8 mouse cellular contexts compared by ENCODE assay signal in the genomic region with DNA sequence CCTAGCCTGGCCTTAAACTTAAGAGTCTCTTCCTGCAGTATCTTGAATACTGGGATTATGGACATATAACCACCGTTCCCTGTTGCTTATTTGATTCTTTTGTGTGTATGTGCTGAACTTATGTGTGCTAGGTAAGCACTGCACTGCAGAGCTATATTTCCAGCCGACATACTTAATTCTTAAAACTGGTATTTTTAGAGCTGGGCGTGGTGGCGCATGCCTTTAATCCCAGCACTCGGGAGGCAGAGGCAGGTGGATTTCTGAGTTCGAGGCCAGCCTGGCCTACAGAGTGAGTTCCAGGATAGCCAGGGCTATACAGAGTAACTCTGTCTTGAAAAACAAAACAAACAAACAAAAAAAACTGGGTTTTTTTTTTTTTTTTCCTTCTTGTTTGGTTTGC. TPM values are rescaled to one million over a fixed set of nuclear protein-coding genes. Genes with fewer than 3 reads are reported as not detected.
DNase-seq lines count a peak whose midpoint lies in the region; ATAC-seq and TF ChIP-seq lines count a peak whose summit lies in the region.
"Not testable (repeated sequence)": the region's sequence is repeated elsewhere in the genome, so short reads cannot be mapped to it uniquely, and the experiment has no call there.

No protein-coding gene starts in this region.

- in situ Hi-C loops in CH12.LX (cut with MboI; ENCODE audit: low pct_ligation_motif_present, low pct_unique_long_range_greater_than_20kb, low sequenced_read_pairs) = not testable (repeated sequence)

- intact Hi-C loops in gastrocnemius, adult 2 months (cut with DNase I) = not testable (repeated sequence)

- H3K27ac ChIP-seq in CH12.LX (ENCODE audit: insufficient read depth, low read depth); embryonic fibroblast, embryonic 13.5 days (ENCODE audit: insufficient read depth, low read length); gastrocnemius, adult 2 months; hindbrain, embryonic 10.5 days; kidney, embryonic 14.5 days (ENCODE audit: low read depth, low read length); liver, embryonic 13.5 days; midbrain, embryonic 10.5 days (replicated peaks); neural tube, embryonic 13.5 days (replicated peaks): not testable (repeated sequence)

- not testable (repeated sequence) for TF ChIP-seq EP300 in CH12.LX (IDR thresholded peaks at IDR 0.05; ENCODE audit: low read length)

- not testable (repeated sequence) for DNase-seq in CH12.LX (ENCODE audit: extremely low read depth); gastrocnemius, adult 2 months; hindbrain, embryonic 10.5 days (ENCODE audit: low spot score); liver, embryonic 13.5 days; midbrain, embryonic 10.5 days (ENCODE audit: low spot score)

- dilution Hi-C loops in CH12.LX (cut with MboI; ENCODE audit: extremely low pct_ligation_motif_present, extremely low pct_unique_long_range_greater_than_20kb, low sequenced_read_pairs) = not testable (repeated sequence)

- TF ChIP-seq RAD21 in CH12.LX (IDR thresholded peaks at IDR 0.05; ENCODE audit: low read depth, low read length) = not testable (repeated sequence)

- H3K9ac ChIP-seq in CH12.LX (ENCODE audit: insufficient read depth, low read depth) = peak overlapping the region; percentile 67; the same call in 1 of the 2 replicates
- not testable (repeated sequence) for H3K9ac ChIP-seq in kidney, embryonic 14.5 days (ENCODE audit: low read depth, low read length); neural tube, embryonic 13.5 days
- peak overlapping the region; percentile 99 for H3K9ac ChIP-seq in liver, embryonic 13.5 days

- H3K4me3 ChIP-seq in CH12.LX (replicated peaks in 1 of 3; ENCODE audit: low read depth in 2 of 3, low read length in 2 of 3, poor library complexity in 1 of 3) = peak overlapping the region; percentile 26 to 98 (median 61)
- peak overlapping the region; percentile 17; the same call in 1 of the 2 replicates for H3K4me3 ChIP-seq in embryonic fibroblast, embryonic 13.5 days (ENCODE audit: insufficient read depth, low read length)
- H3K4me3 ChIP-seq in gastrocnemius, adult 2 months = peak overlapping the region; percentile 86
- peak overlapping the region; percentile 94 for H3K4me3 ChIP-seq in hindbrain, embryonic 10.5 days
- H3K4me3 ChIP-seq in kidney, embryonic 14.5 days (ENCODE audit: low read length) = not testable (repeated sequence)
- peak overlapping the region; percentile 91 for H3K4me3 ChIP-seq in liver, embryonic 13.5 days (replicated peaks)
- peak overlapping the region; percentile 95; the same call in 1 of the 2 replicates for H3K4me3 ChIP-seq in midbrain, embryonic 10.5 days
- peak overlapping the region; percentile 20 for H3K4me3 ChIP-seq in neural tube, embryonic 13.5 days

- WGBS in hindbrain, embryonic 10.5 days = 94% methylated on average over 6 of the region's 6 CpGs
- 91% methylated on average over 6 of the region's 6 CpGs for WGBS in kidney, embryonic 14.5 days
- 69% methylated on average over 6 of the region's 6 CpGs for WGBS in liver, embryonic 13.5 days (ENCODE audit: insufficient replicate concordance)
- 99% methylated on average over 6 of the region's 6 CpGs for WGBS in midbrain, embryonic 10.5 days
- 92% methylated on average over 6 of the region's 6 CpGs for WGBS in neural tube, embryonic 13.5 days

- ATAC-seq in kidney, embryonic 14.5 days (ENCODE audit: low FRiP score, low TSS enrichment); liver, embryonic 13.5 days (ENCODE audit: low read depth); neural tube, embryonic 13.5 days (ENCODE audit: low read depth): not testable (repeated sequence)

- not testable (repeated sequence) for H3K27me3 ChIP-seq in CH12.LX (replicated peaks); hindbrain, embryonic 10.5 days (ENCODE audit: insufficient read depth, poor library complexity, severe bottlenecking); kidney, embryonic 14.5 days (ENCODE audit: control insufficient read depth, insufficient read depth, low read length); liver, embryonic 13.5 days; midbrain, embryonic 10.5 days (ENCODE audit: low read depth, poor library complexity, severe bottlenecking); neural tube, embryonic 13.5 days

- H3K36me3 ChIP-seq in CH12.LX (replicated peaks in 1 of 2; ENCODE audit: control insufficient read depth in 1 of 2, insufficient read depth in 1 of 2, low read length in 1 of 2) = peaks cover 2 to 27% of the 10 kb centered on the region in 2 experiments
- H3K36me3 ChIP-seq in hindbrain, embryonic 10.5 days = peaks cover 33% of the 10 kb centered on the region
- H3K36me3 ChIP-seq in kidney, embryonic 14.5 days (ENCODE audit: control insufficient read depth, insufficient read depth, low read length) = peaks cover 12% of the 10 kb centered on the region; the same call in 1 of the 2 replicates
- H3K36me3 ChIP-seq in liver, embryonic 13.5 days = peaks cover 32% of the 10 kb centered on the region
- H3K36me3 ChIP-seq in midbrain, embryonic 10.5 days = peaks cover 40% of the 10 kb centered on the region
- H3K36me3 ChIP-seq in neural tube, embryonic 13.5 days = peaks cover 11% of the 10 kb centered on the region

- not testable (repeated sequence) for TF ChIP-seq CTCF in CH12.LX (conservative IDR thresholded peaks at IDR 0.05 in 1 of 2, IDR thresholded peaks at IDR 0.05 in 1 of 2; ENCODE audit: low read depth in 2 of 2, low read length in 2 of 2); embryonic fibroblast, embryonic 13.5 days (IDR thresholded peaks at IDR 0.05; ENCODE audit: borderline replicate concordance, insufficient read depth, low read length); gastrocnemius, adult 2 months (IDR thresholded peaks at IDR 0.05)

- TF ChIP-seq POLR2A in CH12.LX (IDR thresholded peaks at IDR 0.05; ENCODE audit: low read depth, low read length); embryonic fibroblast, embryonic 13.5 days (IDR thresholded peaks at IDR 0.05; ENCODE audit: low read depth, low read length): not testable (repeated sequence)

- peak overlapping the region; percentile 93 for H3K4me2 ChIP-seq in CH12.LX (ENCODE audit: insufficient read depth, low read depth, poor library complexity, severe bottlenecking)
- peak overlapping the region; percentile 52; the same call in 1 of the 2 replicates for H3K4me2 ChIP-seq in kidney, embryonic 14.5 days (replicated peaks; ENCODE audit: low read depth, low read length)
- H3K4me2 ChIP-seq in liver, embryonic 13.5 days = peak overlapping the region; percentile 89
- peak overlapping the region; percentile 97 for H3K4me2 ChIP-seq in neural tube, embryonic 13.5 days

- H3K9me3 ChIP-seq in CH12.LX (replicated peaks; ENCODE audit: low read length); hindbrain, embryonic 10.5 days; kidney, embryonic 14.5 days (ENCODE audit: control insufficient read depth, low read length); liver, embryonic 13.5 days (replicated peaks); midbrain, embryonic 10.5 days (replicated peaks); neural tube, embryonic 13.5 days: not testable (repeated sequence)

- H3K79me2 ChIP-seq in CH12.LX (replicated peaks; ENCODE audit: control insufficient read depth, extremely low read depth, insufficient read depth, poor library complexity, severe bottlenecking) = peaks cover 42% of the 10 kb centered on the region

- peaks cover 0 to 20% of the 10 kb centered on the region in 2 experiments; a peak in 2 of 4 replicates for H3K4me1 ChIP-seq in CH12.LX (ENCODE audit: control insufficient read depth in 1 of 2, insufficient read depth in 2 of 2)
- not testable (repeated sequence) for H3K4me1 ChIP-seq in embryonic fibroblast, embryonic 13.5 days (ENCODE audit: control insufficient read depth, insufficient read depth, low read length); kidney, embryonic 14.5 days (ENCODE audit: control insufficient read depth, insufficient read depth, low read length)
- H3K4me1 ChIP-seq in hindbrain, embryonic 10.5 days (replicated peaks) = peaks cover 33% of the 10 kb centered on the region
- H3K4me1 ChIP-seq in liver, embryonic 13.5 days (replicated peaks) = peaks cover 54% of the 10 kb centered on the region
- H3K4me1 ChIP-seq in midbrain, embryonic 10.5 days = peaks cover 26% of the 10 kb centered on the region
- peaks cover 46% of the 10 kb centered on the region for H3K4me1 ChIP-seq in neural tube, embryonic 13.5 days (replicated peaks)

RNA-seq across cellular contexts. Expression of a gene that starts 2.6 kb away (rescaled TPM):
- total RNA-seq in CH12.LX (2012; rRNA removed) (18.2 and 22.3 TPM in 2 replicates), CH12.LX (2014; rRNA removed) (52.6 and 57.3 TPM in 2 replicates)
- 40.3 and 43.1 TPM in 2 replicates for polyA plus RNA-seq in CH12.LX (2012; ENCODE audit: insufficient read length, low read depth)
- 32.9 and 34.8 TPM in 2 replicates for polyA plus RNA-seq in embryonic fibroblast, embryonic 13.5 days (2011; ENCODE audit: insufficient read length, low read depth, missing spikeins)
- 10 to 100 TPM; 15.3 to 18.2 TPM for total RNA-seq in gastrocnemius, adult 2 months (2021)
- 40.3 and 47.2 TPM in 2 replicates for polyA plus RNA-seq in hindbrain, embryonic 10.5 days (2016; fragmentation: Nextera tagmentation; extraction: Ambion mirVana)
- polyA plus RNA-seq in kidney, embryonic 14.5 days (2014; fragmentation: Nextera tagmentation; extraction: Ambion mirVana) = 37.2 and 49.9 TPM in 2 replicates
- 30.2 and 39.9 TPM in 2 replicates for polyA plus RNA-seq in liver, embryonic 13.5 days (2015; fragmentation: Nextera tagmentation; extraction: Ambion mirVana)
- polyA plus RNA-seq in midbrain, embryonic 10.5 days (2016; fragmentation: Nextera tagmentation; extraction: Ambion mirVana) = 50.6 and 51.8 TPM in 2 replicates
- polyA plus RNA-seq in neural tube, embryonic 13.5 days (2015; fragmentation: Nextera tagmentation; extraction: Ambion mirVana) = 39.7 and 47.1 TPM in 2 replicates

RNA-seq across cellular contexts. Expression of a gene that starts 41.1 kb away (rescaled TPM):
- total RNA-seq in CH12.LX (2012; rRNA removed) = 8.2 and 9.7 TPM in 2 replicates
- 9.0 and 9.8 TPM in 2 replicates for total RNA-seq in CH12.LX (2014; rRNA removed)
- 6.2 and 6.4 TPM in 2 replicates for polyA plus RNA-seq in CH12.LX (2012; ENCODE audit: insufficient read length, low read depth)
- polyA plus RNA-seq in embryonic fibroblast, embryonic 13.5 days (2011; ENCODE audit: insufficient read length, low read depth, missing spikeins) = 7.9 and 8.0 TPM in 2 replicates
- total RNA-seq in gastrocnemius, adult 2 months (2021) = 1 to 10 TPM; 3.4 to 5.0 TPM
- 5.8 and 6.0 TPM in 2 replicates for polyA plus RNA-seq in hindbrain, embryonic 10.5 days (2016; fragmentation: Nextera tagmentation; extraction: Ambion mirVana)
- 2.5 and 3.1 TPM in 2 replicates for polyA plus RNA-seq in kidney, embryonic 14.5 days (2014; fragmentation: Nextera tagmentation; extraction: Ambion mirVana)
- polyA plus RNA-seq in liver, embryonic 13.5 days (2015; fragmentation: Nextera tagmentation; extraction: Ambion mirVana) = 3.5 and 4.6 TPM in 2 replicates
- polyA plus RNA-seq in midbrain, embryonic 10.5 days (2016; fragmentation: Nextera tagmentation; extraction: Ambion mirVana) = 6.1 and 7.5 TPM in 2 replicates
- 4.4 and 5.0 TPM in 2 replicates for polyA plus RNA-seq in neural tube, embryonic 13.5 days (2015; fragmentation: Nextera tagmentation; extraction: Ambion mirVana)
